Mouse (Mus musculus): ENCODE data around the gene Lce1f. TPM values are rescaled to one million over a fixed set of nuclear protein-coding genes. Genes with fewer than 3 reads are reported as not detected.

The Lce1f gene
- not detected in 2 replicates for polyA plus RNA-seq (2012; rRNA removed)
- not detected in 2 replicates for polyA plus RNA-seq (2014; fragmentation: Nextera tagmentation; extraction: Ambion mirVana)

DNA sequence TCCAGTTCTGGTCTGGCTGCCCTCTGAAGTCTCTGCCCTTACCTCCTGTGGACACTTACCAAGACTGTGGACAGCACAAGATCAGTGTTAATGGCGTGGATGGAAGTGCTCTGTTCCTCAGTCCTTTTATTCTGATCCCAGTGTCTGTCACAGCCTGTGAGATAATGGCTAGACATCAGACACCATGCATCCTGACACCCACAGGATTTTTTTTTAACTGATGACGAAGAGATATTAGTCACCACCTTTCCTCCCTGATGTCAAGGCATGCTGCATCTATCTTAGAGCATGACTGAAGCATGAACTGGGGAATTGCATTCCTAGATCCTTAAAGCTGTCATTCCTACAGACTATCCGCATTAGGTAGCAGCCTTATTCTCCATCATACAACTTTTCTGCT, at the start of gene Lce1f:
Gene Lce1f, minus strand, starts transcription at position 101 of the 400 bp plus-strand sequence.
- WGBS: 83% methylated on average over 3 of the region's 3 CpGs
- no peaks in the 10 kb centered on the region for H3K9me3 ChIP-seq (ENCODE audit: control insufficient read depth, low read length)
- DNase-seq (ENCODE audit: low spot score) (no peak), ATAC-seq (ENCODE audit: low FRiP score, low read depth) (no peak)
- no peaks in the 10 kb centered on the region for H3K27me3 ChIP-seq (ENCODE audit: control insufficient read depth, insufficient read depth, low read length)
- H3K9ac ChIP-seq (ENCODE audit: low read depth, low read length, severe bottlenecking): no peak within 1 kb of the TSS
- no peak for TF ChIP-seq POLR2A (IDR thresholded peaks at IDR 0.05; ENCODE audit: borderline replicate concordance, extremely low read depth, insufficient read depth, insufficient read length)
- H3K4me2 ChIP-seq (replicated peaks; ENCODE audit: low read depth, low read length, severe bottlenecking): no peak within 1 kb of the TSS
- no peak within 1 kb of the TSS for H3K4me3 ChIP-seq (replicated peaks; ENCODE audit: low read length)
- H3K4me1 ChIP-seq (ENCODE audit: control insufficient read depth, insufficient read depth, low read length): no peaks in the 10 kb centered on the region
- no peaks in the 10 kb centered on the region for H3K36me3 ChIP-seq (ENCODE audit: control insufficient read depth, insufficient read depth, low read length)
- no peak within 1 kb of the TSS for H3K27ac ChIP-seq (replicated peaks; ENCODE audit: low read depth, low read length)

GRCm38 (mm10) chr3:92764965-92765364, 44.8 kb upstream of the Lce1f start, which contains the start of gene Lce1h:
Lce1h (minus strand) TSS chr3:92765065.
- Histone ChIP-seq H3K9ac (ENCODE audit: low read depth, low read length, severe bottlenecking) (no peak within 1 kb of the TSS), H3K4me3 (replicated peaks; ENCODE audit: low read length) (no peak within 1 kb of the TSS), H3K27ac (replicated peaks; ENCODE audit: low read depth, low read length) (no peak within 1 kb of the TSS), H3K4me2 (replicated peaks; ENCODE audit: low read depth, low read length, severe bottlenecking) (no peak within 1 kb of the TSS), H3K9me3 (ENCODE audit: control insufficient read depth, low read length) (no peaks in the 10 kb centered on the region), H3K36me3 (ENCODE audit: control insufficient read depth, insufficient read depth, low read length) (no peaks in the 10 kb centered on the region), H3K4me1 (ENCODE audit: control insufficient read depth, insufficient read depth, low read length) (no peaks in the 10 kb centered on the region), H3K27me3 (ENCODE audit: control insufficient read depth, insufficient read depth, low read length) (no peaks in the 10 kb centered on the region)
- no peak for TF ChIP-seq POLR2A (IDR thresholded peaks at IDR 0.05; ENCODE audit: borderline replicate concordance, extremely low read depth, insufficient read depth, insufficient read length)
- 82% methylated on average over 1 of the region's 1 CpGs for WGBS
- no peak for ATAC-seq (ENCODE audit: low FRiP score, low read depth)
- DNase-seq (ENCODE audit: low spot score): no peak

DNA sequence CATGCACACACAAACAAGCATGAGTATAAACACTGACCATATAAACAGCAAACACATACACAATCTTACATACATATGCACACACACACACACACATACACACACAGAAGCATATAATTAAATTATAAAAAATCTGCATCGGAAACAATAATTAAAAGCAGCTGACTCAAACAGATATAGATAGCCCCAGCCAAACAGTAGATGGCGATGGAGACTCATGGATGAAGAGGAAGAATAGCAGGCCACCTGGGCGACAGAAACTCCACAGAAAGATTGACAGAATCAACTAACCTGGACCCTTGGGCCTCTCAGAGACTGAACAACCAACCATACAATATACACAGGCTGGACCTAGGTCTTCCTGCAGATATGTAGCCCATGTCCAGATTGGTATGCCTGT, 33.0 kb upstream of the Lce1f start:
- no peaks in the 10 kb centered on the region for H3K4me1 ChIP-seq (ENCODE audit: control insufficient read depth, insufficient read depth, low read length)
- no peak for TF ChIP-seq POLR2A (IDR thresholded peaks at IDR 0.05; ENCODE audit: borderline replicate concordance, extremely low read depth, insufficient read depth, insufficient read length)
- no peak overlapping the region for H3K4me3 ChIP-seq (replicated peaks; ENCODE audit: low read length)
- no peaks in the 10 kb centered on the region for H3K9me3 ChIP-seq (ENCODE audit: control insufficient read depth, low read length)
- H3K9ac ChIP-seq (ENCODE audit: low read depth, low read length, severe bottlenecking): no peak overlapping the region
- WGBS: 38% methylated on average over 3 of the region's 3 CpGs
- no peak for ATAC-seq (ENCODE audit: low FRiP score, low read depth)
- H3K27me3 ChIP-seq (ENCODE audit: control insufficient read depth, insufficient read depth, low read length): no peaks in the 10 kb centered on the region
- H3K27ac ChIP-seq (replicated peaks; ENCODE audit: low read depth, low read length): no peak overlapping the region
- no peak for DNase-seq (ENCODE audit: low spot score)
- no peak overlapping the region for H3K4me2 ChIP-seq (replicated peaks; ENCODE audit: low read depth, low read length, severe bottlenecking)
- no peaks in the 10 kb centered on the region for H3K36me3 ChIP-seq (ENCODE audit: control insufficient read depth, insufficient read depth, low read length)

DNA sequence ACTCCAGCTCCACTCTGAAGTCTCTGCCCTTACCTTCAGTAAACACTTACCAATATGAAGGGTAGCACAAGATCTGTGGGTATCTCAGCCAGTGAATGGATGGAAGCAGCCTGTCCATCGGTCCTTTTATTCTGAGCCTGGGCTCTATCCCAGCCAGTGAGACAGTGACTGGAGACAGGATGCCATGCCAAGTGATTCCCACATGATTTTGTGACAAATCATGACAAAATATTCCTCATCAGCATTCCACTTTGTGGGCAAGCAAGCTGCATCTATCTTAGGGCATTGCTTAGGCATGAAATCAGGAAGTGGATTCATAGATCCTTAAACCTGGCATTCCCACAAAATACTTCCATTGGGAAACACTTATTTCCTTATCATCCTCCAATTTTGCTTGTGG, 32.1 kb upstream of the Lce1f start, which contains the start of gene Lce1g:
Gene Lce1g, minus strand, starts transcription at position 101 of the 400 bp plus-strand sequence.
- no peak for DNase-seq (ENCODE audit: low spot score)
- TF ChIP-seq POLR2A (IDR thresholded peaks at IDR 0.05; ENCODE audit: borderline replicate concordance, extremely low read depth, insufficient read depth, insufficient read length): no peak
- H3K4me3 ChIP-seq (replicated peaks; ENCODE audit: low read length): no peak within 1 kb of the TSS

DNA sequence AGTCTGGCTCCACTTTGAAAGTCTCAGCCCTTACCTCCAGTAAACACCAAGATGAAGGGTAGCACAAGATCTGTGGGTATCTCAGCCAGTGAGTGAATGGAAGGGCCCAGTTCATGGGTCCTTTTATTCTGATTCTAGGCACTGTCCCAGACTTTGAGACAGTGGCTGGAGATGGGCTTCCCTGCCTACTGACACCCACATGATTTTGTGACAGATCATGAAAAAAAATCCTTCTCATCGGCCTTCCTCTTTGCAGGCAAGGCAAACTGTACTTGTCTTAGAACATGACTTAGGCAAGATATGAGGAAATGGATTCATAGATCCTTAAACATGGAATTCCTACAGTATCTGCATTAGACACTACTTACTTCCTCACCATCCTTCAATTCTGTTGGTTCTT, 18.8 kb upstream of the Lce1f start, which contains the start of gene Gm38119:
Gene Gm38119, minus strand, starts transcription at position 101 of the 400 bp plus-strand sequence.
- H3K4me2 ChIP-seq (replicated peaks; ENCODE audit: low read depth, low read length, severe bottlenecking): no peak within 1 kb of the TSS
- no peak within 1 kb of the TSS for H3K27ac ChIP-seq (replicated peaks; ENCODE audit: low read depth, low read length)
- H3K9ac ChIP-seq (ENCODE audit: low read depth, low read length, severe bottlenecking): no peak within 1 kb of the TSS
- no peaks in the 10 kb centered on the region for H3K36me3 ChIP-seq (ENCODE audit: control insufficient read depth, insufficient read depth, low read length)
- no peaks in the 10 kb centered on the region for H3K4me1 ChIP-seq (ENCODE audit: control insufficient read depth, insufficient read depth, low read length)
- no peaks in the 10 kb centered on the region for H3K9me3 ChIP-seq (ENCODE audit: control insufficient read depth, low read length)
- H3K27me3 ChIP-seq (ENCODE audit: control insufficient read depth, insufficient read depth, low read length): no peaks in the 10 kb centered on the region
- DNase-seq (ENCODE audit: low spot score) (no peak), ATAC-seq (ENCODE audit: low FRiP score, low read depth) (no peak)
- 71% methylated on average over 1 of the region's 1 CpGs for WGBS
- no peak within 1 kb of the TSS for H3K4me3 ChIP-seq (replicated peaks; ENCODE audit: low read length)
- TF ChIP-seq POLR2A (IDR thresholded peaks at IDR 0.05; ENCODE audit: borderline replicate concordance, extremely low read depth, insufficient read depth, insufficient read length): no peak

More for the DNA sequence above, 32.1 kb upstream of the Lce1f start, which contains the start of gene Lce1g:
- Histone ChIP-seq H3K36me3 (ENCODE audit: control insufficient read depth, insufficient read depth, low read length) (no peaks in the 10 kb centered on the region), H3K27ac (replicated peaks; ENCODE audit: low read depth, low read length) (no peak within 1 kb of the TSS), H3K9ac (ENCODE audit: low read depth, low read length, severe bottlenecking) (no peak within 1 kb of the TSS), H3K27me3 (ENCODE audit: control insufficient read depth, insufficient read depth, low read length) (no peaks in the 10 kb centered on the region), H3K4me2 (replicated peaks; ENCODE audit: low read depth, low read length, severe bottlenecking) (no peak within 1 kb of the TSS), H3K4me1 (ENCODE audit: control insufficient read depth, insufficient read depth, low read length) (no peaks in the 10 kb centered on the region), H3K9me3 (ENCODE audit: control insufficient read depth, low read length) (no peaks in the 10 kb centered on the region)
- ATAC-seq (ENCODE audit: low FRiP score, low read depth): no peak
- 74% methylated on average over 1 of the region's 1 CpGs for WGBS

Measured in limb, embryonic 14.5 days (tissue).